Mouse (Mus musculus) urinary bladder, postnatal 25 days (tissue): ENCODE results near the gene Mphosph9.
A peak's percentile ranks its signal among the peaks of the same experiment; 100 is the strongest.

Source experiments
- DNase-seq: peaks from one replicate; pipeline ENCODE4 v3.0.0; 2022; ENCODE audit warnings: low spot score

The Mphosph9 gene

GRCm38 (mm10) chr5:124266821-124267220, 61.0 kb downstream of the Mphosph9 start:
- no peak for DNase-seq

GRCm38 (mm10) chr5:124263246-124263645, 64.5 kb downstream of the Mphosph9 start:
- DNase-seq: no peak

- no peak for DNase-seq
These were observed 65.7 kb downstream of the Mphosph9 start for GRCm38 (mm10) chr5:124262090-124262489.

GRCm38 (mm10) chr5:124259133-124259532, 68.6 kb downstream of the Mphosph9 start:
- DNase-seq: no peak

- no peak for DNase-seq
These were observed 69.7 kb downstream of the Mphosph9 start for GRCm38 (mm10) chr5:124258026-124258425.

GRCm38 (mm10) chr5:124255141-124255540, 72.6 kb downstream of the Mphosph9 start:
- DNase-seq: no peak

GRCm38 (mm10) chr5:124253555-124253954, 74.2 kb downstream of the Mphosph9 start:
- DNase-seq: no peak

GRCm38 (mm10) chr5:124252580-124253320, 75.0 kb downstream of the Mphosph9 start:
- DNase-seq: no peak

GRCm38 (mm10) chr5:124251070-124251469, 76.7 kb downstream of the Mphosph9 start:
- no peak for DNase-seq

GRCm38 (mm10) chr5:124249614-124250591, 77.9 kb downstream of the Mphosph9 start, which contains the start of gene Pitpnm2:
Gene Pitpnm2 (minus strand): TSS chr5:124249760.
- peak; percentile 44 for DNase-seq

- DNase-seq: peak; percentile 60
These were observed 78.7 kb downstream of the Mphosph9 start for GRCm38 (mm10) chr5:124248845-124249613.

- DNase-seq: no peak
These were observed 79.7 kb downstream of the Mphosph9 start for GRCm38 (mm10) chr5:124247986-124248626.

- DNase-seq: no peak
These were observed 80.5 kb downstream of the Mphosph9 start for GRCm38 (mm10) chr5:124247296-124247695.

- DNase-seq: no peak
These were observed 82.9 kb downstream of the Mphosph9 start for GRCm38 (mm10) chr5:124244885-124245284.

- no peak for DNase-seq
These were observed 83.3 kb downstream of the Mphosph9 start for GRCm38 (mm10) chr5:124244449-124244848.

GRCm38 (mm10) chr5:124243236-124243901, 84.4 kb downstream of the Mphosph9 start:
- no peak for DNase-seq

GRCm38 (mm10) chr5:124241686-124242444, 85.9 kb downstream of the Mphosph9 start:
- no peak for DNase-seq

GRCm38 (mm10) chr5:124240841-124241685, 86.7 kb downstream of the Mphosph9 start:
- DNase-seq: no peak

GRCm38 (mm10) chr5:124236180-124236579, 91.6 kb downstream of the Mphosph9 start:
- DNase-seq: no peak
